Mouse (Mus musculus): ENCODE measurements around the gene Pdzd3. TPM values are rescaled to one million over a fixed set of nuclear protein-coding genes. Genes with fewer than 3 reads are reported as not detected.
A peak's percentile ranks its signal among the peaks of the same experiment; 100 is the strongest.

Gene Pdzd3
- polyA plus RNA-seq, 1 experiment: 62.5 TPM

DNA sequence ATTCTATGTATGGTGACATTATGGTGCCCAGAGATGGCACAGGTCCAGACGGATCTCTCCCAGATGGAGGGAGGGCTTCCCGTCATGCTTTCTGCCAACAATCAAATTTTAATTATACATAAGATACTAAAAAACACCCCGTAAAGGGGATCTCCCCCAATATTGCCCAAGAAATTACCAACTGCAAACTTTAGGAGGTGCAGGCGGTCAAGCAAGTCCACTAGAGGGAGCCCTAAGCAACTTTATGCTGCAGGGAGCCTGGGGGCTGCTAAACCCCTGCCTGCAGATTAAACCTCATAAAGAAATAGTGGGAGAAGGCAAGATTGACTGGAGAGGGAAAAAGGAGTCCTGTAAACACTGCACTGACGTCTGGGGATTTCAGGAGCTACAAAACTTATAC lies 11.8 kb downstream of the Pdzd3 start:
- no peaks in the 10 kb centered on the region for H3K36me3 ChIP-seq (ENCODE audit: control insufficient read depth, insufficient read depth, low read length)
- WGBS: 11% methylated on average over 5 of the region's 5 CpGs
- no peak overlapping the region for H3K4me3 ChIP-seq (ENCODE audit: insufficient read depth, low read depth, low read length)
- peaks cover 10% of the 10 kb centered on the region; the same call in 1 of the 2 replicates for H3K4me1 ChIP-seq (ENCODE audit: control insufficient read depth, insufficient read depth, low read length)
- H3K27me3 ChIP-seq (replicated peaks; ENCODE audit: control insufficient read depth, insufficient read depth, low read length): no peaks in the 10 kb centered on the region
- no peak for TF ChIP-seq POLR2A (IDR thresholded peaks at IDR 0.05; ENCODE audit: low read depth, low read length)
- peak; percentile 72 for TF ChIP-seq CTCF (conservative IDR thresholded peaks at IDR 0.05; ENCODE audit: insufficient read depth, insufficient read length, low read depth, low read length)
- H3K27ac ChIP-seq (ENCODE audit: insufficient read depth, low read depth, low read length): no peak overlapping the region
- DNase-seq: peak; percentile 56

DNA sequence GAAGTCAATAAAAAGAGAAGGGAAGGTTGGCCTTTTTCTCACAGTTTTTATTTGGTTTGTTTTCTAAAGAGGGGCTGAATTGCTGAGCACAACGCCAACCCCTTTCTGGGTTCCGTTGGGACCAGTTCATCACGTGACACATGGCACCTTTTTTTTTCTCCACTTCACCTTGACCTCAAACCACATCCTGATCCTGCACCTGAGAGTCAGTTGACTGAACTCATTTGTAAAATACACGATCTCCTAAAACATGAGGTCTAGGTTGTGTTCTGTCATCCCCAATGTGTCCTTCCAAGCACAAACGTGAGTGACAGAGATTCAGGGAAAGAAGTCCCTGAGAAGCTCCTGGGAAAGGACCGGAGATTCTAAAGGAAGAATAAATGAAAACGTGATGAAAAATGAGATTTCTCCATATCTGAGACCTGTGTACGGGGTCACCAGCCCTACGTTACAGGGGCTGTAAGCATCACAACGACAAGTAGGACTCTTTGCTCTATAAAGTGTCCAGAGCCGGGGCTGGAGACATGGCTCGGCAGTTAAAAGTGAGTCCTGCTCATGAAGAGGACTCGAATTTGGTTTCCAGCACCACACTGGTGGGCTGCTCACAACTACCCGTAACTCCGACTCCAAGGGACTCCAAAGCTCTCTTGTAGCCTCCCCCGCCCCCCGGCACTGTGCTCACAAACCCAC lies 12.6 kb downstream of the Pdzd3 start:
- no peaks in the 10 kb centered on the region for H3K27me3 ChIP-seq (replicated peaks; ENCODE audit: control insufficient read depth, insufficient read depth, low read length)
- no peak overlapping the region for H3K27ac ChIP-seq (ENCODE audit: insufficient read depth, low read depth, low read length)
- no peak for TF ChIP-seq POLR2A (IDR thresholded peaks at IDR 0.05; ENCODE audit: low read depth, low read length)
- WGBS: 81% methylated on average over 17 of the region's 17 CpGs
- H3K4me3 ChIP-seq (ENCODE audit: insufficient read depth, low read depth, low read length): no peak overlapping the region
- peaks cover 13% of the 10 kb centered on the region; the same call in 1 of the 2 replicates for H3K4me1 ChIP-seq (ENCODE audit: control insufficient read depth, insufficient read depth, low read length)
- no peaks in the 10 kb centered on the region for H3K36me3 ChIP-seq (ENCODE audit: control insufficient read depth, insufficient read depth, low read length)
- DNase-seq: no peak

DNA sequence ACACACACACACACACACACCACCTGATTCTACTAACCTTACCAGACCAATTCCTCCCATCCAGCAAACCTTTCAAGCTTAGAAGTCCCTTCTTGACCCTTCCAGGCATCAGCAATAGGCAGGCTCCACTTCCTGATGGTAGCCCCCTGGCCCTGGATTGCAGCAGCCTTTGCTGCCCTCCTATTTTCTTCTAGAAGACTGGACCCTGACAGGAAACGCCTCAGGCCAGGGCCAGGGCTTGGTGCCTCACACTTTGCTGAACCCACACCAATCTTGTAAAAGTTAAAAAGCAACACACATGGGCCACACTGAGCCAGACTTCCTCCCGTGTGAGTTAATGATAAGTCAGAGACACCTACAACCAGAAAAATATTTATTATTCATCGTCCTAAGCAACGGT lies 14.1 kb downstream of the Pdzd3 start:
- H3K27ac ChIP-seq (ENCODE audit: insufficient read depth, low read depth, low read length): peak overlapping the region; percentile 86
- TF ChIP-seq CTCF (conservative IDR thresholded peaks at IDR 0.05; ENCODE audit: insufficient read depth, insufficient read length, low read depth, low read length) (no peak), POLR2A (IDR thresholded peaks at IDR 0.05; ENCODE audit: low read depth, low read length) (no peak)
- WGBS: 26% methylated on average over 4 of the region's 4 CpGs
- H3K4me3 ChIP-seq (ENCODE audit: insufficient read depth, low read depth, low read length): 0 out of 2 replicates have a peak overlapping the region, but pooled peaks have one; percentile 26
- DNase-seq: peak; percentile 83
- H3K27me3 ChIP-seq (replicated peaks; ENCODE audit: control insufficient read depth, insufficient read depth, low read length): no peaks in the 10 kb centered on the region
- peaks cover 13% of the 10 kb centered on the region; the same call in 1 of the 2 replicates for H3K4me1 ChIP-seq (ENCODE audit: control insufficient read depth, insufficient read depth, low read length)
- no peaks in the 10 kb centered on the region for H3K36me3 ChIP-seq (ENCODE audit: control insufficient read depth, insufficient read depth, low read length)

DNA sequence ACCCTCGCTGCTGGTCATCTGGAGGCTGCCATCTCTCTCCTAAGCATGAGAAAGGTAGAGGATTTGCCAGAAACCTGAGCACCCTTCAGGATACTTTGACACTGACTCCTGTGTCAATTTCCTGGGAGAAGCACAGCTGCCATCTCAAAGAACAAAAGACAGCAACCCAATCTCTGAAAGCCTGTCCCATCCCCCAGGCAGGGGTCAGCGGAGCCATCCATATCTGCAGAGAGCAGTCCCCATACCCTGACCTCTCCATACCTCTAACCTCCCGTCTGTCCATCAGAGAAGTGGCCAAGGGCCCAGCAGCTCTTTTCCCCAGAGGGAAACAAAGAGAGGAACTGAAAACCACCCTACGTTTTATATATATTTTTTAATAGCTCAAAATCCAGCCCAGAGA lies 14.7 kb downstream of the Pdzd3 start:
- H3K27me3 ChIP-seq (replicated peaks; ENCODE audit: control insufficient read depth, insufficient read depth, low read length): no peaks in the 10 kb centered on the region
- H3K4me3 ChIP-seq (ENCODE audit: insufficient read depth, low read depth, low read length): no peak overlapping the region
- DNase-seq: no peak
- H3K36me3 ChIP-seq (ENCODE audit: control insufficient read depth, insufficient read depth, low read length): no peaks in the 10 kb centered on the region
- H3K4me1 ChIP-seq (ENCODE audit: control insufficient read depth, insufficient read depth, low read length): peaks cover 13% of the 10 kb centered on the region; the same call in 1 of the 2 replicates
- TF ChIP-seq POLR2A (IDR thresholded peaks at IDR 0.05; ENCODE audit: low read depth, low read length) (no peak), CTCF (conservative IDR thresholded peaks at IDR 0.05; ENCODE audit: insufficient read depth, insufficient read length, low read depth, low read length) (no peak)
- H3K27ac ChIP-seq (ENCODE audit: insufficient read depth, low read depth, low read length): no peak overlapping the region; the same call in 1 of the 2 replicates
- 53% methylated on average over 4 of the region's 4 CpGs for WGBS

DNA sequence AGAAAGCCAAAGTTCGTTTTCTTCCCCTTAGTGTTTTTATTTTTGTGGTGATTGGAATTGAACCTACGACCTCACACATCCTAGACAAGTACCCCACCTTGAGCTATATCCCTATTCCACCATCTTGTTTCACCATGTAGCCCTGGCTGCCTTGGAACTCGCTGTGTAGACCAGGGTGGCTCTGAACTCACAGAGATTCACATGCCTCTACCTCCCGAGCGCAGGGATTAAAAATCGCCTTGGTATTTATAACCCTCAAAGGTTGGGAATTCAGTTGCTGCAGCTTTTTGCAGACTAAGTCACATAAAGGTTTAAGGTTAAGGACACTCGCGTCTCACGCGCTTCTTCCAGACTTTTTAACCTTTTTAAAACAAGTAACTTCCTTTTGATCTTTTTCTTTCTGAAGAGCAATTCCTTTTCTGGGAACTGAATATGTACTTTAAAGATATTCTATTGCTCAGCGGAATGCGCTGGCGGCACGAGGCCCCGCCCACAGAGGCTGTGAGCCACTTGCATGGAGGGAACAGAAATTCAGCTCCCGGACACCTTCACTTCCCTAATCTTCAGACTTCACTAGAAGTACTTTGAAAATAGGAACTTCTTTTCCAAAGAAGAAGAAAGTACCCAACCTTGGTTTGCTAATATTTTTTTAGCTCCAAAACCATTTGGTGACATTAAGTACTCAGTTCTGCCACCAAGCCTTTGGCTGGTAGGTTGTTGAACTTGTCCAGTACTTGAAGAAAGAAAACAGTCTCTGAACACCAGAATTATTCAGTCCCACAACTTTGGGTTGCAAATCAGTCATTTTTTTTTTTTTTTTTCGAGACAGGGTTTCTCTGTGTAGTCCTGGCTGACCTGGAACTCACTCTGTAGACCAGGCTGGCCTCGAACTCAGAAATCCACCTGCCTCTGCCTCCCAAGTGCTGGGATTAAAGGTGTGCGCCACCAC lies 16.5 kb downstream of the Pdzd3 start:
- 22% methylated on average over 19 of the region's 19 CpGs for WGBS
- H3K27me3 ChIP-seq (replicated peaks; ENCODE audit: control insufficient read depth, insufficient read depth, low read length): no peaks in the 10 kb centered on the region
- TF ChIP-seq CTCF (conservative IDR thresholded peaks at IDR 0.05; ENCODE audit: insufficient read depth, insufficient read length, low read depth, low read length) (no peak), POLR2A (IDR thresholded peaks at IDR 0.05; ENCODE audit: low read depth, low read length) (no peak)
- no peaks in the 10 kb centered on the region for H3K36me3 ChIP-seq (ENCODE audit: control insufficient read depth, insufficient read depth, low read length)
- peaks cover 13% of the 10 kb centered on the region; the same call in 1 of the 2 replicates for H3K4me1 ChIP-seq (ENCODE audit: control insufficient read depth, insufficient read depth, low read length)
- peak; percentile 71 for DNase-seq
- peak overlapping the region; percentile 52 for H3K4me3 ChIP-seq (ENCODE audit: insufficient read depth, low read depth, low read length)
- peak overlapping the region; percentile 92 for H3K27ac ChIP-seq (ENCODE audit: insufficient read depth, low read depth, low read length)

DNA sequence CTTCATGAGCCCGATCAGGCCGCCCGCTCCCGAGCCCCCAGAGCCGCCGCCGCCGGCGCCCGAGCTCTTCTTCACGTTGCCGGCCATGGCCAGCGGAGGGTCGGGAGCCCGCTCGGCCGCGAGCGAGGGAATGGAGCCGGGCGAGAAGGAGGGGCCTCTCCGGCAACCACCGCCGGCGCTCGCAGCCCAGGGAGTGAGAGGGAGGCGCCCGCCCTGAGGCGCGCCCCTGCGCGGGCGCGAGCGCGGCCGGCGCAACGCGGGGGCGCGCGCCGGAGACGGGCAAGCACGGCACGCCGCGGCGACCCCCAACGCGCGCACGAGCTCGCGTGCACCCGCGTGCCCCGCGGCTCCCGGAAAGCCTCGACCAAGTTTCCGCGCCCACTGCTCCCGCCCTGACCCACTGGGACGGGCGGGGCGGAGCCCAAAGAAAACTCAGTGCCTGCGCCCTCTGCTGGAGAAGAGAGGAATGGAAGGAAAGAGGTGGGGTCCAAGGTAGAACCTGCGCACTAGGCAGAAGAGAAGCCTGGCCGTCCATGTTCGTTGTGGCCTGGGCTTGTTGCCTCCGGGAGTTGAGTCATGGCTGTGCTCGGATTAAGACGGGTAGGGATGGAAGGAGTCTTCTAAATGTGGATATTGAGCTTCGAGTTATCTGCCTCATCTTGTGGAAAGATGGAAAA lies 17.3 kb downstream of the Pdzd3 start, which contains the start of gene Cbl:
Cbl (minus strand) TSS at position 248 of the 677 bp plus-strand sequence.
- Histone ChIP-seq H3K27me3 (replicated peaks; ENCODE audit: control insufficient read depth, insufficient read depth, low read length) (no peaks in the 10 kb centered on the region), H3K36me3 (ENCODE audit: control insufficient read depth, insufficient read depth, low read length) (no peaks in the 10 kb centered on the region), H3K4me1 (ENCODE audit: control insufficient read depth, insufficient read depth, low read length) (peaks cover 13% of the 10 kb centered on the region; the same call in 1 of the 2 replicates), H3K4me3 (ENCODE audit: insufficient read depth, low read depth, low read length) (peak within 1 kb of the TSS; percentile 99), H3K27ac (ENCODE audit: insufficient read depth, low read depth, low read length) (peak within 1 kb of the TSS; percentile 92)
- under 1% methylated on average over 76 of the region's 76 CpGs for WGBS
- TF ChIP-seq POLR2A (IDR thresholded peaks at IDR 0.05; ENCODE audit: low read depth, low read length): peak; percentile 42
- TF ChIP-seq CTCF (conservative IDR thresholded peaks at IDR 0.05; ENCODE audit: insufficient read depth, insufficient read length, low read depth, low read length): peak; percentile 93
- peak; percentile 99 for DNase-seq
